Mouse (Mus musculus) frontal cortex, adult 2 months (tissue): ENCODE results near the gene Dph2. TPM values are rescaled to one million over a fixed set of nuclear protein-coding genes. Genes with fewer than 3 reads are reported as not detected.
A peak's percentile ranks its signal among the peaks of the same experiment; 100 is the strongest.

Experiments used
- DNase-seq, 2 experiments: peaks; one replicate each; pipeline ENCODE4 v3.0.0; 2022; ENCODE audit warnings: low spot score in 1 of 2; ENCODE audit errors: extremely low spot score in 1 of 2
- polyA plus RNA-seq: library from polyadenylated mRNA; depleted of rRNA; stranded (reverse); fragments of >200 nt; gene quantifications from 2 replicates; pipeline ENCODE4 v1.2.3, GENCODE M21; 2012

The Dph2 gene
- polyA plus RNA-seq, 1 experiment: 12.8 TPM

DNA sequence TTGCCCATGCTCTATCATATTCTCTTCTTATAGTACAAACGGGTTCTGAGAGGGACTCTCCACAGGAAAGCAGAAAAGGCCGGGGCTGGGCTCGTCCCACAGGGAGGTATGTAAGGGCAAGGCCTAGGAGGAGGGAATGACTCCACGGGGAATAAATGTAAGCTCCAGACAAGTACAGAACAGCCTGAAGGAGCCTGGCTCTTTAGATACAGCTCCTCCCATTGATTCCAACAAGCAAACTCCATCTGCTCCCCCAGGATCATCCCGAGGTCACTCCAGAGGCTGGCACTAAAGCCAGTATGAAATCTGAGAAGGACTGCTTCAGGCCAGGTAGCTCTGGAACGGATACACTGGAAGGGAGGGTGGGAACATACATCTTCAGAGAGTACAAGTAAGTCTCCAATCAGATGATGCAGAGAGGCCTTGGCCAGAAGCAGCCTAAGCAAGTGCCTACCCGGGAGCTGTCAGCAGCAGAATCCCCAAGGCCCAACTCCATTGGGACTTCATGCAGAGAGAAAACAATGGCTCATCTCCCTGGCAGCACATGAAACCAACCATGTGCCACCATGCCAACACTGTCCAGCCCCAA, 20.9 kb upstream of the Dph2 start:
- DNase-seq: no peak

GRCm38 (mm10) chr4:117912131-117912561, 20.3 kb upstream of the Dph2 start:
- no peak for DNase-seq

GRCm38 (mm10) chr4:117908834-117909453, 17.1 kb upstream of the Dph2 start:
- DNase-seq: no peak

- no peak for DNase-seq
Measured at GRCm38 (mm10) chr4:117906196-117906595, 14.4 kb upstream of the Dph2 start.

DNA sequence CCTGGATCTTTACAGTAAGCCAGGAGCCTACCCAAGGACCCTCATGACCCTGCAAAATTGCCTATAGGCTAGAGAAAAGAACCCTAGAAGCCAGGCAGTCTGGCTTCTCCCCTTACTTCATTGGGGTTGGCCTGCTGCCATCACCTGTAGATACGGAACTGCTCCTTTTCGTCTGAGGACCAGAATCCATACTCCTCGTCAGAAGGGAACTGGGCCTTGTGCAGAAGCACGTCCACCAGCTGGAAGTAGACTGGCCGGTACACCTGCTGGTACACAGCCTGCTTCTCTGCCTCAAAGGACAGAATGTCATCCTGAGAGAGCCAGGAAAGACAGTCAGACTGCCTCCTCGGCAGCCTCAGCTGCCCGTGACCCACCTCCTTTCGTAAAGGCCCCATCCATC, 12.9 kb upstream of the Dph2 start:
- no peak for DNase-seq

GRCm38 (mm10) chr4:117904094-117904493, 12.3 kb upstream of the Dph2 start:
- DNase-seq: peak in 1 of 2 experiments; percentile 66

GRCm38 (mm10) chr4:117898111-117898510, 6.3 kb upstream of the Dph2 start:
- no peak for DNase-seq

- DNase-seq: no peak
Measured at GRCm38 (mm10) chr4:117896031-117896430, 4.2 kb upstream of the Dph2 start.

GRCm38 (mm10) chr4:117895339-117895738, 3.5 kb upstream of the Dph2 start:
- no peak for DNase-seq

DNA sequence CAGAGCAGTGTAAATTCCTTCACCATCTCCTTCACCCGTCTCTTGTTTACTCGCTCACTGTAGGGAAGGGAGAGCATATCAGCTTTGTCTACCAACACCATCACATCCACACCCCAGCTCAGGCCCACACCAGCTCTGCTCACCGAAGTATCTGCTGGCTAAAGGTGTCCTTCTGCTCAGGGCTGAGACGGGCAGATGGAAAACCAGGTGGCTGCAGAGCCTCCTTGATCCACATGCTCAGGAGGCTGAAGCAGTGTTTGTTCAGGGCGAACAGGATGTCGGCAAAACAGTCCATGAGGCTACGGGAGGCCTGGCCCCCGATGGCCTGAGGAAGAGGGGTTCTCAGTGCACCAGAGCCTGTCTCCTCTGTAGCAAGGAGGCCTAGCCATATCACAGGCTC, 2.8 kb upstream of the Dph2 start:
- no peak for DNase-seq

DNA sequence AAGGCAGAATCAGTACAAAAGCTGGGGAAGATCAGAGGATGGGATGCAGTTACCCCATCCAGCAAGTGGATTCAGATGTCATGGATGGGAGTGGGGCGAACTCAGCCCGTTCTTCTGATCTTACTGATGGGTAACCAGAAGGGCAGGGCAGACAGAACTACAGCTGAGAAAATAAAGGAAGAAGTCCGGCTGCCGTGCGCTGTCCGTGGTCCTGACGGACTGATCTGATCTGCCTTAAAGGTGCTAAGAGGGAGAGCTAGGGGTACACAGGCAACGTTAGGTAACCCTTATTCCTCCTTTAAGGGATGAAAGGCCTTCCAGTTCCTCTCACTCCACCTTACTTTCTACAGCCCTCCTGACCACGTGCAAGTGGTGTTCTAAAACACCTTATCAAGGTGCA, 1.5 kb upstream of the Dph2 start:
- DNase-seq: no peak

GRCm38 (mm10) chr4:117890750-117891149, 1.1 kb downstream of the Dph2 start:
- DNase-seq: no peak

GRCm38 (mm10) chr4:117890031-117890430, 1.8 kb downstream of the Dph2 start:
- no peak for DNase-seq

DNA sequence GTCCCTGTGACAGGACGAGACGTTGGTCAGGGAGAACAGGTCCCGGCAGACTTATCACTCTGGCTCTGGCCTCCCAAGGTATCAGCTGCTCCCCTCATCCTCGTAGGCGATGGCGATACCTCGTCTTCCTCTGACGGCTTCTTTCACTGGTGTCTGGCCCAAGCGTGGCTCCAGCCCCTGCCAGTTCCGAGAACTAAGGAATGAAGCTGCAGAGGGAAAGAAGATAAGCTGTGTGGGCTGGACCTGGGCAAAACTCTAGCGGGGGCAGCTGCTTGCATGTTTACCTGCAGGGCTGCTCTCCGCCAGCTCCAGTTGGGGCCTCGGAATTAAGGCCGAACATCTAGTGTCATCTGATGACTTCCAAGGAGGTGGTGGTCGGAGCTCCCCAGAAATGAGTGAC, 2.4 kb downstream of the Dph2 start:
- DNase-seq: no peak

DNA sequence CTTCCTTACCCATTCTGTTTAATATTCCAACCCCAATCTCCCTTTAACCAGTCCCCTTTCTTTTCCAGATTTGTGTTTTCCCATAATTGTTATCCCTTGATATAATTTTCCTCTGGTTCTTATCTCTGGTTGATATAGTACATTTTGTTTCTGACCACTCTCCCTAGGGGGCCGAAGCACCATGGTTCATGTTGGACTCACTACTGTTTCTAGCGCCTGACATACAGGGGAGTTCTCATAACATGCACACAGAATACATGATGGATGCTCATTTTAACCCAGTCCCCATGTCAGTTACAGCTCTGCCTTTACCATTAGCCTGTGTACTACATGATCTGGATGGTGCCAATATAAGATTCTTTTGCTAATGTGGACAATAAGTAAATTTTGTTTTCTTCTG, 3.9 kb downstream of the Dph2 start:
- DNase-seq: no peak

DNA sequence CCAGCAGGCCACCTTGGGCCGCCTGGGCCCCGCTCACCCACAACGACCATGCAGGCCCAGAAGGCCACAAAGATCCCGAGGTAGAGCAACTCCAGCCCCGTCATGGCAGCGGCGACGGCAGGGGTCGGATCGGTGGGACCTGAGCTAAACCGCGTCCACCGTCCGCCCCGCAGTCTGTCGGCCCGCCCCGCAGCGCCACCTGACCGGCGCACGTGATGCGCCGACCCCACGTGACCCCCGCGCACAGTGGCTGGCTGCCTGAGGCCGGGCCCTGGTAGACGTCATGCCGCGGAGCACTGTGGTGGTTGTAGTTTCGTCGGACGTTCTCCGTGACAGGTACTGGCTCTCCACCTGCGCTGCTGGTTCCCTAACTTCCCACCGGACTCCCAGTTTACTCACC, 4.7 kb downstream of the Dph2 start, which contains the start of gene Atp6v0b:
TSS of gene Atp6v0b (minus strand) at position 201 of the 400 bp plus-strand sequence.
- DNase-seq: peak; percentile 91 to 96

GRCm38 (mm10) chr4:117886644-117887043, 5.2 kb downstream of the Dph2 start:
- DNase-seq: no peak

DNA sequence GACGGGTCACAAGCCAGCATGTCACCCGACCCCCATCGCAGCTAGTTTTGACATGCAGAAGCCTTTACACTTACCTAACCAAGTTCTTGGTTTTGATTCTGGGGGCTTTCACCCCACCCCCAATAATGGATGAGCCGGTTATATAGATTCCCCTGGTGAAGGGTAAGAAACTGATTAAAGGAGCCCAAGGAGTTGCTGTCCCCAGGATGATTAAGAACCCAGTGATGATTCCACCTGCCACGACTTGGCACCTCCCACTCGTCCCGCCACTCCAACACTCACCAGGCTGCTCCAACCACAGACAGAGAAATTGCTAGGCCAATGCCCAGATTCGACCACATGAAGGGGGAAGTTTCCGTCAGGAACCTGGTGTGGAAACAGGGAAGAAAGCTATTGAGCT, 5.8 kb downstream of the Dph2 start:
- no peak for DNase-seq

DNA sequence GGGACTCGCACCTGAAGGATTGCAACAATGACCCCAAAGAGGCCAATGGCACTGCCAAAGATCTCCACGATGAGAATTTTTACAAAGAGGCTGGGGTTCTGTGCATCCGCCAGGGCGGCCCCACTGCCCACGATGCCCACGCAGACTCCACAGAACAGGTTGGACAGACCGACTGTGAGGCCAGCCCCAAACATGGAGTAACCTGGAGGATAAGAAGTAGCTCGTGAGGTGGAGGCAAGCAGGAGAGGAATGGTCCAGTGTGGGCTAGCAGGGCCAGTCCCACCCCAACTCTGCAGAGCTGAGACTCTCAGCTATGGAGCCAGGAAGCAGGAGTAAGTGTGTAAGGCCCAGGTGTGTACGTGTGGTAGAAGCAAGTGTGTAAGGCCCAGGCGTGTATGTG, 6.7 kb downstream of the Dph2 start:
- no peak for DNase-seq

DNA sequence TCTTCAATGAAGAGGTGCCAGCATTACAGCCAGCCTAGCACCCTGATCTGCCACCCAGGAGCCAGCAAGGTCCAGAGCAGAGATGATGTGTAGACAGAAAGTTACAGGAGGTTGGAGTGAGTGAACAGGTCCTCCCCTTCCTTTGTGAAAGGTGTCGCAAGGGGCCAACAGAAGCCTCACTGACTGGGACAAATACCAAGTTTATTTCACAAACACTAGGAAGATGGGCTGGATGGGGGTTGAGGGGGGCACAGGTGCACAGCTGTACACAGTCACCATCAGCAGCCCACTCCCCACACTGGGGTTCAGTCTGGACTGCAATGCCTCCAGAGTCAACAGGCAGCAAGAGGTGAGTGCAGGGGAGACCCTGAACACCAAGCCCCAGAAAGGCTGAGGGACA, 7.7 kb downstream of the Dph2 start:
- DNase-seq: no peak

DNA sequence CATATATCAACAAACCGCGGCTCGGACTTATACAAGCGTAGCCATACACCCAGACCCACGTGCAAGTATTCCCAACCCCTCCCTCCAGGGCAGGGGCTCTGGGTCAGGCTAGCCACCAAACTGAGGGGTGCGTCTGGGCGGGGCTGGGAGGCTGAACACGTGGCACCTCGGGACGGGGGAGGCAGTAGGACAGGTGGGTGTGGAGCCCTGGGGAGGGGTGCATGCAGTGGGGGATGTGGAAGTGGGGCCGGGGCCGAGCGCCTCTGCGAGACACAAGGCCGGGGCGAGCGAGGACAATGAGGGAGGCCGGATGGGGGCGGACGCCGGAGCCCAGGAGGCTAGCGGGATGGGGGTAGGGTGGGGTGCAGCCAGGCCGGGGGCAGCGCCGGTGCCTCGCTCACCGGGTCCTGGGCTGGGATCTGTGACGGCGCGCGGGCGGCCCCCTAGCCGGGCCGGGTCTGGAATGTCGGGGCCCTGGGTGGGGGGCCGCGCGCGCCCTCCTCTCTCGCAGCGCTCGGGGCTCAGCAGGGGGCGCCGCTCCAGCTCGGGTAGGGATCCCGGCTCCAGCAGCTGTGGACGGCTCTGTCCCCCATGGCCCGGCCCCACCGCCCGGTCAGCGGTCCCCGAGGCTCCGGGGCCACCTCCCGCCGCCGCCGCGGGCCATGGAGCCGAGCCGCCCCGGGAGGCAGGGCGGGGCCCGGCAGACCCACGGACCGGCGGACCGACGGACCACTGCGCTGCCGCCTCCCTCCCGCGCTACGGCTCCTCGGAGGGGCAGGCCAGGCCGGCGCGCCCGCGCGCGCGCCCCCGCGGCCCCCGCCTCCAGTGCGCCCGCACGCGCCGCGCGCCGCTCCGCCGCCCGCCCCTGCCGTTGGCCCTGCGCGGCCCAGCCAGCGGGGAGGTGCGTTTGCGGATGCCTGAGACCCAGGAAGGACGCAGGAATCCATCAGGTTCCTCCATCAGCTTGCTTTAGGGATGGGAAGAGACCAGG, 8.8 kb downstream of the Dph2 start, which contains the start of gene B4galt2:
TSS of gene B4galt2 (minus strand) at position 787 of the 991 bp plus-strand sequence.
- peak in 1 of 2 experiments; percentile 59 for DNase-seq
